Mouse (Mus musculus): ENCODE data around the gene Ppp1r1c.

DNA sequence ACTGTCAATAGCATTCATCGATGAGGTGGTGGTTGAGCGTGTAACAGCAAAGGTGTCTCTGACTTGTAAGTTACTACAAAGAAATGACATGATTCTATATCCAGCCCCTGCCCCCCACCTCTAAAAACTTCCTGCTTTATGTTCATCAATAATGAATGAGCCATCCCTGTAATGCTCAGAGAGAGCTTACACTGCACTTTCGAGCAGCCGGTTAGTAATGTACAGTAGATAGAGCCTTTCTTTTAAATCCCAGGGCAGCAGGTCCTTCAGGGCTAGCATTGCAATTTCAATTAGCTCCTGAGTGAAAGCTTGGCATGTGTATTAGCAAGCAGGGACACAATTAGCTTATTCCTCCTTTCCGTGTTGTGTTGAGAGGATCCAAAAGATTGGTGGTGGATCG is at the start of gene Ppp1r1c:
- TF ChIP-seq CTCF (IDR thresholded peaks at IDR 0.05; ENCODE audit: low read depth) (no peak), EP300 (IDR thresholded peaks at IDR 0.05; ENCODE audit: low read depth) (no peak)
